Mouse (Mus musculus): ENCODE results near the gene Enox1.

Gene Enox1

DNA sequence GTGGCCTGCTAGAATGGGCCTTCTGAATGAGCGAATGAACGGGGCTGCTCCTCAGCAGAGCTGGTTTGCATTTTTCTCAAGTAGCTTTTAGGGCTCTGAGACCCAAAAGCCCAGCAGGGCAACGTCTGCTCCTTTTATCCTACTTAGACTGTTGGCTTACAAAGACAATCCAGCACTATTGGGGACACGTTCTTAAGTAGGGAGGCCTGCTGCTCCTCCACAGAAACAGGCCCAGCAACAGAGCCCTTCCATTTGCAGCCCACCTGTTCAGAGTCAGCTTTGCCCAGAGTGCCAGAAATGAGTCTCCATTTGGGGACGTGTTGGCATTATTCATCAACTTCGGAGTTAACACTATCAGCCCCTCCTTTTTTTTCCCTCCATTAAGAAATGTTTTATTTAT lies 548.4 kb downstream of the Enox1 start:
- CTCF ChIA-PET = no interaction called here

GRCm38 (mm10) chr14:77706511-77707246 lies 550.1 kb downstream of the Enox1 start:
- CTCF ChIA-PET = no interaction called here

GRCm38 (mm10) chr14:77707279-77707678 lies 550.7 kb downstream of the Enox1 start:
- CTCF ChIA-PET = no interaction called here

DNA sequence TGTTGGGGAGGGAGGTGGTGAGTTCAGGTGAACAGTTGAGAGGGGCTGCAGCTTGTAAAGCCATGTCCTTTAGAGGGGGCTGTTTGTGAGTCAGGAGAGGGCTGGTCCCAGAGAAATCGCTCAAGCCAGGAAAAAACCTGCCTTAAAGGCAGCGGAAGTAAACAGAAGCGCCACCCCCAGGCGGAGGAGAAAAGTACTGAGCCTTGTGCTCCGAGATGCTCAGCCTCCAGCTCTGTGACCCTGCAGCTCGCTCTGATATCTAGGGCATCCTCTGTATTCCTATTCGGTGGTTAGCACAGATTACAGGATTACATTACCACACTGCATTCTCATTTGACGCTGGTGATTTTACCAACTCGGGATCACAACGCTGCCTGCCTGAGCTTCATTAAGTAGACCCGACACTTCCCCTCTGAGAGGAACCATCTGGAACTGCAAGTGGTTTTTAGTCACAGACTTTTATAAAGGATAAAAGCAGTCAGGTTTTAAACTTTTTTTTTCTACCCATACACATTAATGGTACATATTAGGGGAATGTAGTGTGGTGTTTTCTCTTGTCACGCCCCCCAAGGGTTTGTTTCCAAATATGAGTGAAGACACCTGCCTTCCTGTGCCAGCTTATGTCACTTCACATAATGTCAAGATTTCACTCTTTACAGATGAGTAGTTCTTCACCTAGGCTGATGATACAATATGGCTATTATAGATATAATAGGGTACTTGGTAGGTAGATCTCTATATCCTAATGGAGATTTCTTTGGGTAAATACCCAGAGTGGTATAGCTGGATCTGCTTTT lies 552.0 kb downstream of the Enox1 start:
- CTCF ChIA-PET = no interaction called here

- CTCF ChIA-PET = no interaction called here
Observed at GRCm38 (mm10) chr14:77714931-77715535, 558.5 kb downstream of the Enox1 start.

- CTCF ChIA-PET = no interaction called here
Observed at GRCm38 (mm10) chr14:77716981-77717380, 560.4 kb downstream of the Enox1 start.

DNA sequence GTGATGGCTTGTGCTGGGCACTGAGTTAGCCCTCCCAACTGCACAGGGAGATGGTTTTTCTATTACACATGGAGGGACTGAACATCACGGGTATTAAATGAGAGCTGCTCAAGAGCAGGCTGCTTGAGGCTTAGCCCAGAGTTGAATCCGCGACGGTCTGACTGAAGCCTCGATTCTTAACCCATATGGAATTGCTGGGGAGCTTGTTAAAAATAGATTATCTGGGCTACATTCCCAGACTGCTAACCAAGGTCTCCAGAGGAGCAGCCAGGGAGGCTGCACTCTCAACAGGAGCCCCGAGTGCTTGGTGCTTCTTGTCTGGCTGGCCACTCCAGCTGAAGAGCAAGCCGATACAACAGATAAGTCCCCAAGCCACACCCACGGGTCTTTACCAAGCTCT lies 562.3 kb downstream of the Enox1 start:
- CTCF ChIA-PET = no interaction called here

DNA sequence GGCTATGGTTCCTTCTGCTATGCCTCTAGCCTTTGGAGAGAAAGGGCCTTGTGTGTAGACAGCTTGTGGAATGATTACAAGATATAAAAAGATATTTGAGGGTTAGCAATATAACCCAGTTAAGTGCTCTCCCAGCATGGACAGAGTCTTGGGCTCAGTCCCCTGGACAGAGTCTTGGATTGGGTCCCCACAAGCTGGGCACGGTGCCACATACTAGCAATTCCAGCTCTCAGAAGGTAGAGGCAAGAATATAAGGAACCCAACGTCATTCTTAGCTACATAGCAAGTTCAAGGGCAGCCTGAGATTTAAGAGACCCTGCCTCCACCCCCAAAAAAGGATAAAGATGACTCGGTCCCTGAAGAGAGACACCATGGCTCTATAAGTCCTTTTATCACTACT lies 581.5 kb downstream of the Enox1 start:
- CTCF ChIA-PET = no interaction called here

DNA sequence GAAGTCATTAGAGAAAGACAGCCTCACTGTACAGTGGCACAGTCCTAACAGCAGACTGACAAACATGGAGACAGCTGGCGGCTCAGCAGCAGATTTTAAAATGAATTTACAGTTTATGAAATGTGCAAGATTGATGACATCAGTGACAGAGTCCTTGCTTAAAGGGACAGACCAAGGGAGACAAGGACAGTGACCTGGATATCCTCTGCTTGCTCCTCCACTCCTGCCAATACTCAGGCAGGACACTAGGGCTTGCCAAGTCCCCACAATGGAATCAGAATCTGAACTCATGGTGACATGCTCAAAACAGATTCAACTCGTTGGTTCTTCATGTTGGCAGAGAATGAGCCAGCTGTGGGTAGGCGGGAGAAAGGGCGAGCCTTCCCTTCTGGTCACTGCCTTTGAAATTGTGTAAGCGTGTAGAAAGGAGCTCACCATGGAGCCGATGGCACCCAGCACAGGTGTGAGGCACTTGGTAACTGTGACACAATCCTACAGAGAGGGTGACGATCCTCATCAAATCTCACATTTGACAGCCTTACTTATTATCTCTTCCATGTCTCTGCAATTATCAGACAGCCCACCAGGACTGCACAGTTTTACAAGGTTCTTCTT lies 582.3 kb downstream of the Enox1 start:
- CTCF ChIA-PET = no interaction called here

- CTCF ChIA-PET = no interaction called here
Observed at GRCm38 (mm10) chr14:77739376-77739775, 582.8 kb downstream of the Enox1 start.

GRCm38 (mm10) chr14:77744638-77745240 lies 588.2 kb downstream of the Enox1 start:
- CTCF ChIA-PET = no interaction called here

GRCm38 (mm10) chr14:77748920-77749319 lies 592.4 kb downstream of the Enox1 start:
- CTCF ChIA-PET = no interaction called here
